In genomic region chr10:117764598-117764997, GRCm38 (mm10) we compare ENCODE assay signal across 23 mouse cellular contexts. TPM values are rescaled to one million over a fixed set of nuclear protein-coding genes. Genes with fewer than 3 reads are reported as not detected.
A peak's percentile ranks its signal among the peaks of the same experiment; 100 is the strongest.
DNase-seq lines count a peak whose midpoint lies in the region; ATAC-seq and TF ChIP-seq lines count a peak whose summit lies in the region.
"Had no signal": no experiment of that assay in that cellular context is flagged by ENCODE, and none has a peak within 500 bp of the region (broad histone marks: within the 10 kb centered on the region; RNA-seq: fewer than 3 reads in every experiment).

No protein-coding gene starts in this region.

- no peaks in the 10 kb centered on the region for H3K4me1 ChIP-seq in lung, postnatal 0 days (ENCODE audit: insufficient read depth, low read depth, low read length)
- H3K4me1 ChIP-seq: embryonic facial prominence, embryonic 13.5 days; forebrain, embryonic 12.5 days; heart, embryonic 15.5 days; hindbrain, embryonic 13.5 days; limb, embryonic 13.5 days; liver, embryonic 13.5 days; lung, embryonic 15.5 days; midbrain, embryonic 10.5 days had no signal

- H3K4me3 ChIP-seq in lung, postnatal 0 days (ENCODE audit: low read depth, low read length) = no peak overlapping the region
- H3K4me3 ChIP-seq: embryonic facial prominence, embryonic 13.5 days; erythroblast, embryonic 14.5 days; forebrain, embryonic 12.5 days; heart, embryonic 15.5 days; hindbrain, embryonic 13.5 days; limb, embryonic 13.5 days; liver, embryonic 13.5 days; lung, embryonic 15.5 days; midbrain, embryonic 10.5 days had no signal

- no peaks in the 10 kb centered on the region for H3K9me3 ChIP-seq in lung, postnatal 0 days (ENCODE audit: low read length)
- H3K9me3 ChIP-seq: embryonic facial prominence, embryonic 13.5 days; forebrain, embryonic 12.5 days; heart, embryonic 15.5 days; hindbrain, embryonic 13.5 days; limb, embryonic 13.5 days; liver, embryonic 13.5 days; lung, embryonic 15.5 days; midbrain, embryonic 10.5 days had no signal

- H3K4me2 ChIP-seq in lung, postnatal 0 days (replicated peaks; ENCODE audit: low read depth, low read length) = no peak overlapping the region
- H3K4me2 ChIP-seq: embryonic facial prominence, embryonic 13.5 days; forebrain, embryonic 12.5 days; heart, embryonic 15.5 days; hindbrain, embryonic 13.5 days; limb, embryonic 13.5 days; liver, embryonic 13.5 days; lung, embryonic 15.5 days had no signal

- H3K9ac ChIP-seq in lung, postnatal 0 days (replicated peaks; ENCODE audit: low read depth) = no peak overlapping the region
- H3K9ac ChIP-seq: embryonic facial prominence, embryonic 13.5 days; forebrain, embryonic 12.5 days; heart, embryonic 15.5 days; hindbrain, embryonic 13.5 days; limb, embryonic 13.5 days; liver, embryonic 13.5 days; lung, embryonic 15.5 days had no signal

- peak; percentile 92 for ATAC-seq in lung, postnatal 0 days
- ATAC-seq in megakaryocyte progenitor cell, adult 5-6 weeks (replicated peaks; ENCODE audit: poor library complexity) = peak; percentile 63

- TF ChIP-seq CTCF in lung, postnatal 0 days (IDR thresholded peaks at IDR 0.05) = no peak

- H3K36me3 ChIP-seq in lung, postnatal 0 days (ENCODE audit: insufficient read depth, low read length) = peaks cover 16% of the 10 kb centered on the region

- DNase-seq in lung, adult 18-20 months = peak; percentile 61 to 77
- DNase-seq in lung, postnatal 4 days = no peak
- peak; percentile 25 for DNase-seq in ZHBTc4 (ENCODE audit: low read depth, low spot score)
- peak; percentile 77 for DNase-seq in lung, postnatal 0 days (ENCODE audit: low spot score)
- no peak for DNase-seq in spleen, postnatal 10 days (ENCODE audit: low spot score in 2 of 2)
- no peak for DNase-seq in frontal cortex, postnatal 36 days (ENCODE audit: low spot score in 2 of 2)
- DNase-seq in left cerebral cortex, postnatal 10 days (ENCODE audit: extremely low spot score in 1 of 2, low spot score in 2 of 2) = no peak
- DNase-seq: adrenal gland, postnatal 36 days; cerebellum, postnatal 14 days; embryo, embryonic 11 days; gastrocnemius, postnatal 36 days; heart, postnatal 36 days; kidney, postnatal 14 days; liver, embryonic 13.5 days had no signal

- H3K27me3 ChIP-seq in lung, postnatal 0 days (replicated peaks; ENCODE audit: insufficient read depth, low read length) = no peaks in the 10 kb centered on the region
- H3K27me3 ChIP-seq: embryonic facial prominence, embryonic 13.5 days; forebrain, embryonic 12.5 days; heart, embryonic 15.5 days; hindbrain, embryonic 13.5 days; limb, embryonic 13.5 days; liver, embryonic 13.5 days; lung, embryonic 15.5 days had no signal

- no peak overlapping the region for H3K27ac ChIP-seq in lung, postnatal 0 days (ENCODE audit: low read length)
- H3K27ac ChIP-seq: embryonic facial prominence, embryonic 13.5 days; forebrain, embryonic 12.5 days; heart, embryonic 15.5 days; hindbrain, embryonic 13.5 days; limb, embryonic 13.5 days; liver, embryonic 13.5 days; lung, embryonic 15.5 days; midbrain, embryonic 10.5 days had no signal

- intact Hi-C loops in left cerebral cortex, postnatal 10 days (cut with DNase I) = no loop called here

- WGBS in lung, postnatal 0 days = 69% methylated on average over 6 of the region's 6 CpGs

- peak; percentile 50; the same call in 1 of the 2 replicates for TF ChIP-seq EP300 in lung, postnatal 0 days (IDR thresholded peaks at IDR 0.05)

RNA-seq across cellular contexts. Expression of gene Slc35e3, which starts 18.4 kb away (rescaled TPM):
- polyA plus RNA-seq in lung, postnatal 0 days (2015; fragmentation: Nextera tagmentation; extraction: Ambion mirVana) = 16.7 and 17.2 TPM in 2 replicates
- 7.8 and 16.0 TPM in 2 replicates for total RNA-seq in megakaryocyte progenitor cell, adult 5-6 weeks (2015)
- 9.0 and 14.0 TPM in 2 replicates for total RNA-seq in megakaryocyte progenitor cell, adult 5-6 weeks (2017)
- 10 to 100 TPM; 30.9 to 31.6 TPM for total RNA-seq in left cerebral cortex, postnatal 10 days (2021)
- polyA plus RNA-seq: erythroblast, embryonic 14.5 days had no signal

RNA-seq across cellular contexts. Expression of gene Nup107, which starts 27.9 kb away (rescaled TPM):
- polyA plus RNA-seq in lung, postnatal 0 days (2015; fragmentation: Nextera tagmentation; extraction: Ambion mirVana) = 15.2 and 17.3 TPM in 2 replicates
- 79.2 and 85.6 TPM in 2 replicates for total RNA-seq in megakaryocyte progenitor cell, adult 5-6 weeks (2015)
- 111 and 153 TPM in 2 replicates for total RNA-seq in megakaryocyte progenitor cell, adult 5-6 weeks (2017)
- total RNA-seq in left cerebral cortex, postnatal 10 days (2021) = 10 to 100 TPM; 16.8 to 18.0 TPM

RNA-seq across cellular contexts. Expression of gene Mdm2, which starts 54.0 kb away (rescaled TPM):
- polyA plus RNA-seq in lung, postnatal 0 days (2015; fragmentation: Nextera tagmentation; extraction: Ambion mirVana) = 22.7 and 28.9 TPM in 2 replicates
- 68.6 and 74.8 TPM in 2 replicates for total RNA-seq in megakaryocyte progenitor cell, adult 5-6 weeks (2015)
- total RNA-seq in megakaryocyte progenitor cell, adult 5-6 weeks (2017) = 44.0 and 63.1 TPM in 2 replicates
- 10 to 100 TPM; 39.5 to 42.1 TPM for total RNA-seq in left cerebral cortex, postnatal 10 days (2021)

Comparison
In these comparisons a context has a peak if more than half of its experiments do, and no peak if none do; other contexts are left out.
1. DNase-seq: peak in lung, adult 18-20 months (2 of 2), ZHBTc4 (single experiment) and lung, postnatal 0 days (single experiment); none in lung, postnatal 4 days (0 of 2), spleen, postnatal 10 days (0 of 2), frontal cortex, postnatal 36 days (0 of 2) and left cerebral cortex, postnatal 10 days (0 of 2).
2. RNA of gene Nup107, which starts 27.9 kb away (total RNA-seq): 79.2 to 153 TPM in megakaryocyte progenitor cell, adult 5-6 weeks; 16.8 to 18.0 TPM in left cerebral cortex, postnatal 10 days; every median in the first group is over 4 times any median in the second.